Comparison of ENCODE assay signal across 15 mouse cellular contexts in genomic region chr15:100320295-100320905, GRCm38 (mm10). TPM values are rescaled to one million over a fixed set of nuclear protein-coding genes. Genes with fewer than 3 reads are reported as not detected.
DNase-seq lines count a peak whose midpoint lies in the region; ATAC-seq and TF ChIP-seq lines count a peak whose summit lies in the region.
"Had no signal": no experiment of that assay in that cellular context is flagged by ENCODE, and none has a peak within 500 bp of the region (broad histone marks: within the 10 kb centered on the region; RNA-seq: fewer than 3 reads in every experiment).

No protein-coding gene starts in this region.

- H3K4me2 ChIP-seq in heart, embryonic 12.5 days = no peak overlapping the region
- H3K4me2 ChIP-seq in embryonic facial prominence, embryonic 14.5 days (ENCODE audit: low read depth, low read length) = no peak overlapping the region
- no peak overlapping the region for H3K4me2 ChIP-seq in lung, postnatal 0 days (replicated peaks; ENCODE audit: low read depth, low read length)
- H3K4me2 ChIP-seq in neural tube, embryonic 15.5 days = no peak overlapping the region

- H3K9me3 ChIP-seq in heart, embryonic 12.5 days (replicated peaks) = no peaks in the 10 kb centered on the region
- H3K9me3 ChIP-seq in embryonic facial prominence, embryonic 14.5 days (ENCODE audit: control insufficient read depth, low read length) = no peaks in the 10 kb centered on the region
- no peaks in the 10 kb centered on the region for H3K9me3 ChIP-seq in lung, postnatal 0 days (ENCODE audit: low read length)
- H3K9me3 ChIP-seq in neural tube, embryonic 15.5 days (replicated peaks) = no peaks in the 10 kb centered on the region

- H3K36me3 ChIP-seq in heart, embryonic 12.5 days = no peaks in the 10 kb centered on the region
- H3K36me3 ChIP-seq in C2C12 (ENCODE audit: control insufficient read depth, insufficient read depth) = no peaks in the 10 kb centered on the region
- no peaks in the 10 kb centered on the region for H3K36me3 ChIP-seq in embryonic facial prominence, embryonic 14.5 days (ENCODE audit: control insufficient read depth, insufficient read depth, low read length)
- no peaks in the 10 kb centered on the region for H3K36me3 ChIP-seq in lung, postnatal 0 days (ENCODE audit: insufficient read depth, low read length)
- H3K36me3 ChIP-seq in neural tube, embryonic 15.5 days = no peaks in the 10 kb centered on the region

- H3K4me3 ChIP-seq in heart, embryonic 12.5 days = no peak overlapping the region
- no peak overlapping the region for H3K4me3 ChIP-seq in C2C12 (ENCODE audit: insufficient read depth, poor library complexity, severe bottlenecking)
- H3K4me3 ChIP-seq in embryonic facial prominence, embryonic 14.5 days (ENCODE audit: low read depth, low read length) = no peak overlapping the region
- no peak overlapping the region for H3K4me3 ChIP-seq in lung, postnatal 0 days (ENCODE audit: low read depth, low read length)
- H3K4me3 ChIP-seq in neural tube, embryonic 15.5 days (replicated peaks) = no peak overlapping the region

- no peak for TF ChIP-seq CTCF in C2C12 (IDR thresholded peaks at IDR 0.05; ENCODE audit: control insufficient read depth, insufficient read depth, insufficient read length)
- TF ChIP-seq CTCF in lung, postnatal 0 days (IDR thresholded peaks at IDR 0.05) = no peak

- no peak overlapping the region for H3K9ac ChIP-seq in heart, embryonic 12.5 days
- no peak overlapping the region for H3K9ac ChIP-seq in embryonic facial prominence, embryonic 14.5 days (ENCODE audit: low read depth, low read length)
- H3K9ac ChIP-seq in lung, postnatal 0 days (replicated peaks; ENCODE audit: low read depth) = no peak overlapping the region
- no peak overlapping the region for H3K9ac ChIP-seq in neural tube, embryonic 15.5 days (replicated peaks)

- 65% methylated on average over 9 of the region's 9 CpGs for WGBS in heart, embryonic 12.5 days
- 63% methylated on average over 9 of the region's 9 CpGs for WGBS in embryonic facial prominence, embryonic 14.5 days
- whole genome bisulfite sequencing in lung, postnatal 0 days = 44% methylated on average over 9 of the region's 9 CpGs
- WGBS in neural tube, embryonic 15.5 days = 76% methylated on average over 9 of the region's 9 CpGs

- H3K79me3 ChIP-seq in C2C12 (ENCODE audit: low read depth) = no peaks in the 10 kb centered on the region

- H3K4me1 ChIP-seq in heart, embryonic 12.5 days (replicated peaks) = no peaks in the 10 kb centered on the region
- H3K4me1 ChIP-seq in embryonic facial prominence, embryonic 14.5 days (ENCODE audit: control insufficient read depth, insufficient read depth, low read length) = no peaks in the 10 kb centered on the region
- peaks cover 8% of the 10 kb centered on the region; the same call in 1 of the 2 replicates for H3K4me1 ChIP-seq in lung, postnatal 0 days (ENCODE audit: insufficient read depth, low read depth, low read length)
- no peaks in the 10 kb centered on the region for H3K4me1 ChIP-seq in neural tube, embryonic 15.5 days

- DNase-seq in heart, adult 18-20 months = peak; percentile 10 to 31
- DNase-seq in embryonic facial prominence, embryonic 14.5 days (ENCODE audit: low spot score) = peak; percentile 35
- peak; percentile 94 for DNase-seq in lung, postnatal 0 days (ENCODE audit: low spot score)
- DNase-seq in right cerebral cortex, postnatal 4 days = no peak
- no peak for DNase-seq in cerebellum, postnatal 36 days
- DNase-seq: layer of hippocampus, adult 9-11 months had no signal

- TF ChIP-seq EP300 in lung, postnatal 0 days (IDR thresholded peaks at IDR 0.05) = no peak; the same call in none of the 2 replicates

- H3K79me2 ChIP-seq in C2C12 (ENCODE audit: control insufficient read depth, insufficient read depth) = no peaks in the 10 kb centered on the region

- H3K27ac ChIP-seq in heart, embryonic 12.5 days (ENCODE audit: poor library complexity, severe bottlenecking) = no peak overlapping the region
- H3K27ac ChIP-seq in embryonic facial prominence, embryonic 14.5 days (replicated peaks; ENCODE audit: low read depth, low read length) = 0 out of 2 replicates have a peak overlapping the region, but pooled peaks have one; percentile 39
- peak overlapping the region; percentile 87 for H3K27ac ChIP-seq in lung, postnatal 0 days (ENCODE audit: low read length)
- no peak overlapping the region for H3K27ac ChIP-seq in neural tube, embryonic 15.5 days (replicated peaks)

- no peaks in the 10 kb centered on the region for H3K27me3 ChIP-seq in heart, embryonic 12.5 days (replicated peaks)
- H3K27me3 ChIP-seq in C2C12 (ENCODE audit: control insufficient read depth, insufficient read depth, insufficient read length) = no peaks in the 10 kb centered on the region
- no peaks in the 10 kb centered on the region for H3K27me3 ChIP-seq in embryonic facial prominence, embryonic 14.5 days (replicated peaks; ENCODE audit: control insufficient read depth, insufficient read depth, low read length)
- no peaks in the 10 kb centered on the region for H3K27me3 ChIP-seq in lung, postnatal 0 days (replicated peaks; ENCODE audit: insufficient read depth, low read length)
- no peaks in the 10 kb centered on the region for H3K27me3 ChIP-seq in neural tube, embryonic 15.5 days (replicated peaks)

- ATAC-seq in heart, embryonic 12.5 days (ENCODE audit: insufficient number of reproducible peaks, low FRiP score) = no peak
- no peak for ATAC-seq in embryonic facial prominence, embryonic 14.5 days (ENCODE audit: low read depth)
- peak; percentile 29 for ATAC-seq in lung, postnatal 0 days
- no peak for ATAC-seq in neural tube, embryonic 15.5 days (ENCODE audit: low FRiP score)
- ATAC-seq: hindbrain, embryonic 16.5 days had no signal

- no peak overlapping the region for H3ac ChIP-seq in C2C12 (ENCODE audit: control insufficient read depth, insufficient read length, low read depth)

TF ChIP-seq in C2C12, 6 proteins besides CTCF, POLR2A, EP300 and RAD21:
- no peak for TF ChIP-seq FOSL1 (IDR thresholded peaks at IDR 0.05; ENCODE audit: insufficient read depth, low read length, poor library complexity, severe bottlenecking)
- peak; percentile 73 for TF ChIP-seq CEBPB (IDR thresholded peaks at IDR 0.05; ENCODE audit: low read depth)
- TF ChIP-seq USF1 (IDR thresholded peaks at IDR 0.05; ENCODE audit: low read depth) = no peak
- no peak for TF ChIP-seq MYOG (IDR thresholded peaks at IDR 0.05; ENCODE audit: control insufficient read depth, extremely low read depth, insufficient read length)
TF ChIP-seq in C2C12: peak in this region for 1.

RNA-seq across cellular contexts. Expression of gene Mettl7a3, which starts 14.3 kb away (rescaled TPM):
- total RNA-seq in heart, adult 18-20 months (2021) = under 1 TPM in 1 of 2 experiments, not detected in 1; 0.18 TPM
- polyA plus RNA-seq in heart, embryonic 12.5 days (2016; fragmentation: Nextera tagmentation; extraction: Ambion mirVana) = not detected in 2 replicates
- polyA plus RNA-seq in C2C12 (2012; fragmentation: generic; extraction: Trizol) = not detected
- polyA plus RNA-seq in embryonic facial prominence, embryonic 14.5 days (2014; fragmentation: Nextera tagmentation; extraction: Ambion mirVana) = 0.43 and 0.50 TPM in 2 replicates
- polyA plus RNA-seq in lung, postnatal 0 days (2015; fragmentation: Nextera tagmentation; extraction: Ambion mirVana) = 0.12 TPM in 2 replicates
- 0.32 and 0.64 TPM in 2 replicates for polyA plus RNA-seq in neural tube, embryonic 15.5 days (2015; fragmentation: Nextera tagmentation; extraction: Ambion mirVana)
- polyA plus RNA-seq: heart, embryonic 14.5 days; stomach, embryonic 14.5 days had no signal

RNA-seq across cellular contexts. Expression of gene Mettl7a1, which starts 16.5 kb away (rescaled TPM):
- 10 to 100 TPM; 46.0 to 60.5 TPM for total RNA-seq in heart, adult 18-20 months (2021)
- polyA plus RNA-seq in heart, embryonic 12.5 days (2016; fragmentation: Nextera tagmentation; extraction: Ambion mirVana) = 3.1 and 3.8 TPM in 2 replicates
- polyA plus RNA-seq in C2C12 (2012; fragmentation: generic; extraction: Trizol) = 4.5 TPM
- 3.4 TPM in 2 replicates for polyA plus RNA-seq in embryonic facial prominence, embryonic 14.5 days (2014; fragmentation: Nextera tagmentation; extraction: Ambion mirVana)
- polyA plus RNA-seq in lung, postnatal 0 days (2015; fragmentation: Nextera tagmentation; extraction: Ambion mirVana) = 62.9 and 88.1 TPM in 2 replicates
- polyA plus RNA-seq in neural tube, embryonic 15.5 days (2015; fragmentation: Nextera tagmentation; extraction: Ambion mirVana) = 3.8 and 5.4 TPM in 2 replicates

RNA-seq across cellular contexts. Expression of gene Methig1, which starts 32.5 kb away (rescaled TPM):
- total RNA-seq in heart, adult 18-20 months (2021) = not detected
- not detected in 2 replicates for polyA plus RNA-seq in heart, embryonic 12.5 days (2016; fragmentation: Nextera tagmentation; extraction: Ambion mirVana)
- not detected for polyA plus RNA-seq in C2C12 (2012; fragmentation: generic; extraction: Trizol)
- polyA plus RNA-seq in embryonic facial prominence, embryonic 14.5 days (2014; fragmentation: Nextera tagmentation; extraction: Ambion mirVana) = 0.34 TPM in 1 of 2 replicates, not detected in the other
- not detected in 2 replicates for polyA plus RNA-seq in lung, postnatal 0 days (2015; fragmentation: Nextera tagmentation; extraction: Ambion mirVana)
- 1.1 and 1.7 TPM in 2 replicates for polyA plus RNA-seq in neural tube, embryonic 15.5 days (2015; fragmentation: Nextera tagmentation; extraction: Ambion mirVana)
- polyA plus RNA-seq: frontal cortex, adult 2 months; heart, embryonic 14.5 days; hindbrain, embryonic 16.5 days; limb, embryonic 14.5 days had no signal

RNA-seq across cellular contexts. Expression of gene Mettl7a2, which starts 32.6 kb away (rescaled TPM):
- total RNA-seq in heart, adult 18-20 months (2021) = 1 to 10 TPM; 1.1 to 1.5 TPM
- not detected in 2 replicates for polyA plus RNA-seq in heart, embryonic 12.5 days (2016; fragmentation: Nextera tagmentation; extraction: Ambion mirVana)
- not detected for polyA plus RNA-seq in C2C12 (2012; fragmentation: generic; extraction: Trizol)
- polyA plus RNA-seq in embryonic facial prominence, embryonic 14.5 days (2014; fragmentation: Nextera tagmentation; extraction: Ambion mirVana) = not detected in 2 replicates
- polyA plus RNA-seq in lung, postnatal 0 days (2015; fragmentation: Nextera tagmentation; extraction: Ambion mirVana) = 0.11 and 0.19 TPM in 2 replicates
- polyA plus RNA-seq in neural tube, embryonic 15.5 days (2015; fragmentation: Nextera tagmentation; extraction: Ambion mirVana) = not detected in 2 replicates
- polyA plus RNA-seq: embryonic facial prominence, embryonic 11.5 days; frontal cortex, adult 2 months; heart, embryonic 14.5 days; hindbrain, embryonic 16.5 days; stomach, embryonic 14.5 days had no signal

RNA-seq across cellular contexts. Expression of gene Tmprss12, which starts 39.8 kb away (rescaled TPM):
- not detected for total RNA-seq in heart, adult 18-20 months (2021)
- not detected in 2 replicates for polyA plus RNA-seq in heart, embryonic 12.5 days (2016; fragmentation: Nextera tagmentation; extraction: Ambion mirVana)
- not detected for polyA plus RNA-seq in C2C12 (2012; fragmentation: generic; extraction: Trizol)
- polyA plus RNA-seq in embryonic facial prominence, embryonic 14.5 days (2014; fragmentation: Nextera tagmentation; extraction: Ambion mirVana) = not detected in 2 replicates
- polyA plus RNA-seq in lung, postnatal 0 days (2015; fragmentation: Nextera tagmentation; extraction: Ambion mirVana) = not detected in 2 replicates
- not detected in 2 replicates for polyA plus RNA-seq in neural tube, embryonic 15.5 days (2015; fragmentation: Nextera tagmentation; extraction: Ambion mirVana)
- polyA plus RNA-seq: embryonic facial prominence, embryonic 11.5 days; frontal cortex, adult 2 months; heart, embryonic 14.5 days; hindbrain, embryonic 16.5 days; limb, embryonic 14.5 days had no signal

Comparison
In these comparisons a context has a peak if more than half of its experiments do, and no peak if none do; other contexts are left out.
1. DNase-seq: peak in heart, adult 18-20 months (2 of 2), embryonic facial prominence, embryonic 14.5 days (single experiment) and lung, postnatal 0 days (single experiment); none in right cerebral cortex, postnatal 4 days (single experiment) and cerebellum, postnatal 36 days (0 of 2).
2. H3K27ac ChIP-seq: peak in embryonic facial prominence, embryonic 14.5 days (single experiment) and lung, postnatal 0 days (single experiment); none in heart, embryonic 12.5 days (single experiment) and neural tube, embryonic 15.5 days (single experiment).
3. RNA of gene Mettl7a1, which starts 16.5 kb away (polyA plus RNA-seq): 62.9 to 88.1 TPM in lung, postnatal 0 days; 4.5 TPM in C2C12 (single experiment), 3.1 to 3.8 TPM in heart, embryonic 12.5 days, 3.8 to 5.4 TPM in neural tube, embryonic 15.5 days and 3.4 TPM in embryonic facial prominence, embryonic 14.5 days; every median in the first group is over 10 times any median in the second.